Mouse (Mus musculus): ENCODE data around the gene Atf2. TPM values are rescaled to one million over a fixed set of nuclear protein-coding genes. Genes with fewer than 3 reads are reported as not detected.
A peak's percentile ranks its signal among the peaks of the same experiment; 100 is the strongest.
"Not testable (repeated sequence)": the region's sequence is repeated elsewhere in the genome, so short reads cannot be mapped to it uniquely, and the experiment has no call there.

The Atf2 gene
- polyA plus RNA-seq, 1 experiment from 2014 or later = 84.5 TPM

DNA sequence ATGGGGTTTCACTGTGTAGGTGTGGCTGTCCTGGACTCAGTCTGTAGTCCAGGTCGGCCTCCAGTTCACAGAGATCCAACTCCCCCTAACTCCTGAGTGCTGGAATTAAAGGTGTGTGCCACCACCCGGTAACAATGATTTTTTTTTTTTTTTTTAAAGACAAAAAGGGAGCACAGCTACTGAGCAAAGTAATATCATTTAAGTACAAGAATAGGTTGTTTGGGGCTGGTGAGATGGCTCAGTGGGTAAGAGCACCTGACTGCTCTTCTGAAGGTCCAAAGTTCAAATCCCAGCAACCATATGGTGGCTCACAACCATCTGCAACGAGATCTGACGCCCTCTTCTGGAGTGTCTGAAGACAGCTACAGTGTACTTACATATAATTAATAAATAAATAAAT is 4.5 kb upstream of the Atf2 start:
- not testable (repeated sequence) for DNase-seq (ENCODE audit: low spot score); H3K4me1 ChIP-seq (ENCODE audit: control insufficient read depth, insufficient read depth, low read length); H3K9ac ChIP-seq (ENCODE audit: low read length); H3K9me3 ChIP-seq (ENCODE audit: control insufficient read depth, low read length); H3K36me3 ChIP-seq (ENCODE audit: control insufficient read depth, insufficient read depth, low read length); ATAC-seq (ENCODE audit: insufficient read depth, low FRiP score, low TSS enrichment); H3K4me2 ChIP-seq (ENCODE audit: low read depth); H3K4me3 ChIP-seq (ENCODE audit: low read depth, low read length); H3K27me3 ChIP-seq (ENCODE audit: control insufficient read depth, insufficient read depth, low read length); H3K27ac ChIP-seq (ENCODE audit: low read depth, low read length)
- 60% methylated on average over 4 of the region's 4 CpGs for WGBS

DNA sequence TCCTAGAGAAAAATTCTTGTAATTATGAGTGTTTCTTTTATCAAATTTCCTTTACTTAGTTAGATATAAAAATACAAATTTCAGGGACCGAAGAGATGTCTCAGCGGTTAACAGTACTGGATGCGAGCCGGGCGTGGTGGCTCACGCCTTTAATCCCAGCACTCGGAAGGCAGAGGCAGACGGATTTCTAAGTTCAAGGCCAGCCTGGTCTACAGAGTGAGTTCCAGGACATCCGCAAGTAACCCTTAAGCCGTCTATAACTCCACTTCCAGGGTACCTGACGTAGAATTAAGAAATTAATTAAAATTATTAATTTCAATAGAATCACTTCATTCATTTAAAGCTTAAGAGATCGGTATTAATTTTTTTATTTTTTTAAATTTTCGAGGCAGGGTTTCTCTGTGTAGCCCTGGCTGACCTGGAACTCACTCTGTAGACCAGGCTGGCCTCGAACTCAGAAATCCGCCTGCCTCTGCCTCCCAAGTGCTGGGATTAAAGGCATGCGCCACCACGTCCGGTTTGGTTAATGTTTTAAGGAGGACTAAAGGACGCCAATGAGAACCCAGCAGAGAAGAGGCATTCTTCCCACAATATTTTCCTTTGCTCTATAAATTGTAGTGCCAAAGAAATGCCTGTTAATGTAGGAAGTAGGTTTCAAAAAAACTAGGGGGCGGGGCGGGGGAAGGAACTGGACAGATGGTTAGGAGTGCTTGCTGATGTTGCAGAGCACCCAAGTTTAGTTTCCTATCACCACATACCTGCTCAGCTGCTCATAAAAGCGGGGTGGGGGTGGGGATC is 1.2 kb upstream of the Atf2 start:
- Histone ChIP-seq H3K9me3 (ENCODE audit: control insufficient read depth, low read length) (no peaks in the 10 kb centered on the region), H3K27ac (ENCODE audit: low read depth, low read length) (0 out of 2 replicates have a peak overlapping the region, but pooled peaks have one; percentile 55), H3K4me1 (ENCODE audit: control insufficient read depth, insufficient read depth, low read length) (no peaks in the 10 kb centered on the region), H3K9ac (ENCODE audit: low read length) (peak overlapping the region; percentile 74), H3K4me2 (ENCODE audit: low read depth) (peak overlapping the region; percentile 49), H3K27me3 (ENCODE audit: control insufficient read depth, insufficient read depth, low read length) (no peaks in the 10 kb centered on the region), H3K4me3 (ENCODE audit: low read depth, low read length) (peak overlapping the region; percentile 54), H3K36me3 (ENCODE audit: control insufficient read depth, insufficient read depth, low read length) (no peaks in the 10 kb centered on the region)
- no peak for DNase-seq (ENCODE audit: low spot score)
- WGBS = 66% methylated on average over 22 of the region's 22 CpGs
- no peak for ATAC-seq (ENCODE audit: insufficient read depth, low FRiP score, low TSS enrichment)

DNA sequence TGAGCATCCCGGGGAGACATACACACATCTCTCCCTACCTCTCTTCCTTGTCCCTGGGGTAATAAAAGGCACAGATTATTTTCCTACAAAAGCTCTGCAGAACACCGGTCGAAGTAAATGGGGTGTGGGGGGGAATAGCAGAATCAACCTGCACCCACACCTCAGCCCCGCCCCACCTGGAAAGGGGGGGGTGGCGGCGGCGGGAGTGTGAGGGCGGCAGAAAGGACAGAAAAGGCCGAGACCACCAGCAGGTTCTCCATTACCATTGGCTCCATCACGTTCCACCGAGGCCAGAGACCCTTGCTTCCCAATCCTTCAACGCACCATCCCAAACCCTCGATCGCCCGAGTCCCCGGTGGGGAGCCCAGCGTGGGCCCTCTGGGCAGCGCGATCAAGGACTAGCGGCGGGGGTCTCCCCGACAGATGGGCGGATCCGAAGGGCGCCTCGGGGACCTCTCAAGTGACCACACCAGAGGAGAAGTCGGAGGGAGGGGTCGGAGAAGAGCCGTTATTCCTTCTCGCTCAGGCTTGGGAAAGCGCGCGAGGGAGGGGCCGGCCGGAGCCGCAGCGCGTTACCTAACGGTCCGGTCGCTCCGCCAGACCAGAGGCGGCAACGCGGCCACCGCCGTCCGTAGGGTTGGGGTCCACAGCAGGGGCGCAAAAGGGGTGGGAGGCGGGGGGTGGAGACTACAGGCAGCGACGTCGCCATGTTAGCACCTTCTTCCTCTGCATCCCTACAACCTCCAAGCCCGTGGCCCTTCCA is 557 bp downstream of the Atf2 start:
- peak overlapping the region; percentile 83 for H3K27ac ChIP-seq (ENCODE audit: low read depth, low read length)
- peak overlapping the region; percentile 86 for H3K9ac ChIP-seq (ENCODE audit: low read length)
- DNase-seq (ENCODE audit: low spot score) (no peak), ATAC-seq (ENCODE audit: insufficient read depth, low FRiP score, low TSS enrichment) (peak; percentile 64)
- peak overlapping the region; percentile 92 for H3K4me3 ChIP-seq (ENCODE audit: low read depth, low read length)
- no peaks in the 10 kb centered on the region for H3K9me3 ChIP-seq (ENCODE audit: control insufficient read depth, low read length)
- H3K4me1 ChIP-seq (ENCODE audit: control insufficient read depth, insufficient read depth, low read length) = no peaks in the 10 kb centered on the region
- H3K36me3 ChIP-seq (ENCODE audit: control insufficient read depth, insufficient read depth, low read length) = no peaks in the 10 kb centered on the region
- H3K27me3 ChIP-seq (ENCODE audit: control insufficient read depth, insufficient read depth, low read length) = no peaks in the 10 kb centered on the region
- WGBS = under 1% methylated on average over 46 of the region's 54 CpGs
- H3K4me2 ChIP-seq (ENCODE audit: low read depth) = peak overlapping the region; percentile 66

DNA sequence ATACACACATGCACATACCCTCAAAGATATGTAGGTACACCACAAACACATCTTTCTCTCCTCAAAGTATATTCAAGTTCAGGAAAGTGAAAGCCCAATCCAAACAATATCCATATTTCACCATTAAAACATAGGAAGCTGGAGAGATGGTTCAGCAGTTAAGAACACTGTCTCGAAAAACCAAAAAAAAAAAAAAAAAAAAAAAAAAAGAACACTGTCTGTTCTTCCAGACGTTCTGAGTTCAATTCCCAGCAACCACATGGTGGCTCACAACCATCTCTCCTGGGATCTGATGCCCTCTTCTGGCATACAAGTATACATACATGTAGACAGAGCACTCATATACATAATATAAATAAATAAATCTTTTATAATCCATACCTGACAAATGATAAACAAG is 6.4 kb downstream of the Atf2 start:
- DNase-seq (ENCODE audit: low spot score) (no peak), ATAC-seq (ENCODE audit: insufficient read depth, low FRiP score, low TSS enrichment) (no peak)
- no peak overlapping the region for H3K9ac ChIP-seq (ENCODE audit: low read length)
- H3K27ac ChIP-seq (ENCODE audit: low read depth, low read length) = no peak overlapping the region
- no peak overlapping the region for H3K4me2 ChIP-seq (ENCODE audit: low read depth)
- no peaks in the 10 kb centered on the region for H3K9me3 ChIP-seq (ENCODE audit: control insufficient read depth, low read length)
- 86% methylated on average over 2 of the region's 2 CpGs for WGBS
- no peak overlapping the region for H3K4me3 ChIP-seq (ENCODE audit: low read depth, low read length)
- H3K36me3 ChIP-seq (ENCODE audit: control insufficient read depth, insufficient read depth, low read length) = no peaks in the 10 kb centered on the region
- no peaks in the 10 kb centered on the region for H3K4me1 ChIP-seq (ENCODE audit: control insufficient read depth, insufficient read depth, low read length)
- no peaks in the 10 kb centered on the region for H3K27me3 ChIP-seq (ENCODE audit: control insufficient read depth, insufficient read depth, low read length)

DNA sequence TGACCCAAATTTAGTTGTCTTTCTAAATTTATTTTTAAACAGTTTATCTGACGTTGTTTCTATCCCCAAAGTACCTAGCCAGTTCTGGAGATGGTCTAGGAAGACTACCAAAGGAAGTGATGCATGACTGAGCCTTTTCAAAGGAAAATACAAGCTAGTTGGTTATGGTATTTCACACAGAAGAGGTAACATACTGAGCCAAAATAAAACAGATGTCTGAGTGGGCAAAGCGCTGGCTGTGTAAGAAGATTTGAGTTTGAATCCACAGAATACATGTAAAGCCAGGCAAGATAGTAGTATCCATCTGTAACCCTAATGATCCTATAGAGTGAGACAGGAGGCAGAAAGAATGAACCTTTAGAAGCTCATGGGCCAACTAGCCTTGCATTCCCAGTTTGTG is 14.5 kb downstream of the Atf2 start:
- 95% methylated on average over 2 of the region's 2 CpGs for whole genome bisulfite sequencing
- DNase-seq (ENCODE audit: low spot score) (no peak), ATAC-seq (ENCODE audit: insufficient read depth, low FRiP score, low TSS enrichment) (no peak)

DNA sequence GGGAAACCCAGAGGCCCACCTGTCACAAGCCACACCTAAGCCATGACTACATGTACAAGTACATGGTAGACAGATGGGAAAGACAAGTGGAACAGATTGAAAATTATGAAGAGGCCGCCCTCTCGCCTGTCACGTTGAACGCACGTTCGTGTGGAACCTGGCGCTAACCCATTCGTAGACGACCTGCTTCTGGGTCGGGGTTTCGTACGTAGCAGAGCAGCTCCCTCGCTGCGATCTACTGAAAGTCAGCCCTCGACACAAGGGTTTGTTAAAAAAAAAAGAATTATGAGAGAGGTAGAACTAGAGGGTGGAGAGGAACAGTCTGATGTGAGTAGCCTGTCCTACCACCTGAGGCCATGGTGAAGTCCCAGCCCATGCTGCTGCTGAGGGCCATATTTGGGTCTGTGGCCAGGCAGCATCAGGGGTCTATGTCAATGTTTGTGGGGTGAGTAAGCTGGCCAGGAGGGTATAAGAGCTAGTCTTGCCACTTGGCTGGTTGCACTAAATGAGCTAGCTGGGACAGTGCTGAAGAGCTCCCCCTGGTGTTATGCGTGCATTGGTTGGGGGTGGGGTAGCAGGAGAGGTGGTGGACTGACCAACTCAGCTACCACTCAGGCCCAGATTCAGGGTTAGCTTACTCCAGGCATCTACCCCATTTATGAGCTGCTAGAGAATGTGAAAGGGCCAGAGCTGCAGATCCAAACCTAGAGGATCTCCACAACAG is 24.5 kb downstream of the Atf2 start:
- H3K9ac ChIP-seq (ENCODE audit: low read length) = no peak overlapping the region
- ATAC-seq (ENCODE audit: insufficient read depth, low FRiP score, low TSS enrichment) (no peak), DNase-seq (ENCODE audit: low spot score) (peak; percentile 13)
- H3K9me3 ChIP-seq (ENCODE audit: control insufficient read depth, low read length) = no peaks in the 10 kb centered on the region
- no peaks in the 10 kb centered on the region for H3K27me3 ChIP-seq (ENCODE audit: control insufficient read depth, insufficient read depth, low read length)
- H3K36me3 ChIP-seq (ENCODE audit: control insufficient read depth, insufficient read depth, low read length) = no peaks in the 10 kb centered on the region
- no peaks in the 10 kb centered on the region for H3K4me1 ChIP-seq (ENCODE audit: control insufficient read depth, insufficient read depth, low read length)
- H3K4me3 ChIP-seq (ENCODE audit: low read depth, low read length) = no peak overlapping the region
- WGBS = 78% methylated on average over 16 of the region's 16 CpGs
- H3K4me2 ChIP-seq (ENCODE audit: low read depth) = no peak overlapping the region
- no peak overlapping the region for H3K27ac ChIP-seq (ENCODE audit: low read depth, low read length)

More for the DNA sequence above, 14.5 kb downstream of the Atf2 start:
- Histone ChIP-seq H3K27me3 (ENCODE audit: control insufficient read depth, insufficient read depth, low read length) (no peaks in the 10 kb centered on the region), H3K4me2 (ENCODE audit: low read depth) (no peak overlapping the region), H3K4me1 (ENCODE audit: control insufficient read depth, insufficient read depth, low read length) (no peaks in the 10 kb centered on the region), H3K27ac (ENCODE audit: low read depth, low read length) (no peak overlapping the region), H3K4me3 (ENCODE audit: low read depth, low read length) (no peak overlapping the region), H3K36me3 (ENCODE audit: control insufficient read depth, insufficient read depth, low read length) (no peaks in the 10 kb centered on the region), H3K9me3 (ENCODE audit: control insufficient read depth, low read length) (no peaks in the 10 kb centered on the region), H3K9ac (ENCODE audit: low read length) (no peak overlapping the region)

DNA sequence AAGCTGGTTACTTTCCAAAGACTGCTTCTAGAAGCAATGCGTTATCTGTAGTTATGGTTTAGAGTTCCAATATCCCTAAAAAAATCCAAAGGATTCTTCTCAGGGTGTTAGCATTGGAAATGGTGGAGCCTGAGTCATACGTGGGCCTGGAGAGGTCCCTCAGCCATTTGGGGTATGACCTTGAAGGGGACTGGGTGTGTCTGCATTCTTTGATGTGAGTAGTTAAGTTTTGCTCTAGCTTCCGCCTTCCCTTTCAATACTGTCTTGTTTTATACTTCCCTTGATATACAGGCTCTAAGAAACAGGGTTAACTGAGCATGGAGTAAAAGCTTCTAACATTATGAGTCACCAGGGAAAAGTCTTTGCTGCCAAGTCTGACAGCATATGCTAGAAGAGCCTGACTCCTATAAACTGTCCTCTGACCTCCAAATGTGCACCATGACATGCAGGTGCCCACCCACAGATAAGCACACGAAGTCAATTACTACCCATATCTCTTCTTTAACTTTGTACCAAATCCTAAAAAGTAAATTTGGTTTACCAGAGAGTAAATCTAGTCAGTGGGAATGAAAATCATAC is 32.3 kb downstream of the Atf2 start:
- Histone ChIP-seq H3K9me3 (ENCODE audit: control insufficient read depth, low read length) (no peaks in the 10 kb centered on the region), H3K27me3 (ENCODE audit: control insufficient read depth, insufficient read depth, low read length) (no peaks in the 10 kb centered on the region), H3K4me2 (ENCODE audit: low read depth) (no peak overlapping the region), H3K9ac (ENCODE audit: low read length) (no peak overlapping the region), H3K27ac (ENCODE audit: low read depth, low read length) (no peak overlapping the region), H3K36me3 (ENCODE audit: control insufficient read depth, insufficient read depth, low read length) (no peaks in the 10 kb centered on the region), H3K4me1 (ENCODE audit: control insufficient read depth, insufficient read depth, low read length) (no peaks in the 10 kb centered on the region), H3K4me3 (ENCODE audit: low read depth, low read length) (no peak overlapping the region)
- WGBS = 84% methylated on average over 4 of the region's 4 CpGs
- ATAC-seq (ENCODE audit: insufficient read depth, low FRiP score, low TSS enrichment) (no peak), DNase-seq (ENCODE audit: low spot score) (no peak)

DNA sequence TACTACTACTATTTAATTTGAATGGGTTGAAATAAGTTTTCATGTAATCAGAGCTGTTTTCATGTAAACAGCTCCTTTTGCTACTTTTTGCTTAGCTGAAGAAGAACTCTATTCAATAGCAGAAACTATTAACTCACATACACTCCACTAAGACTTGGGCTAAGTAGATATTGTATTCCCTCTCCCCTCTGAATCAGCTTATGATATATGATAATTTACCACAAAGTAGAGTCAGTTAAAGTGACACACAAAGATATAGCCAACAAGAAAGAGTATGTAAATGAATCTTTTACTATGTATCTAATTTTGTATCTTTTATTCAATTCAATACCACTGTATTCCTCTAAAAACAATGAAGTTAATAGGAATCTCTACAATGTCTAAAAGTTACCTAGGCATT is 35.1 kb downstream of the Atf2 start:
- no peak for ATAC-seq (ENCODE audit: insufficient read depth, low FRiP score, low TSS enrichment)
- H3K27me3 ChIP-seq (ENCODE audit: control insufficient read depth, insufficient read depth, low read length) = no peaks in the 10 kb centered on the region
- H3K4me2 ChIP-seq (ENCODE audit: low read depth) = no peak overlapping the region

More for the DNA sequence above, 35.1 kb downstream of the Atf2 start:
- H3K36me3 ChIP-seq (ENCODE audit: control insufficient read depth, insufficient read depth, low read length) = no peaks in the 10 kb centered on the region
- no peak overlapping the region for H3K9ac ChIP-seq (ENCODE audit: low read length)
- H3K4me3 ChIP-seq (ENCODE audit: low read depth, low read length) = no peak overlapping the region
- no peak for DNase-seq (ENCODE audit: low spot score)
- H3K27ac ChIP-seq (ENCODE audit: low read depth, low read length) = no peak overlapping the region
- H3K9me3 ChIP-seq (ENCODE audit: control insufficient read depth, low read length) = no peaks in the 10 kb centered on the region
- H3K4me1 ChIP-seq (ENCODE audit: control insufficient read depth, insufficient read depth, low read length) = no peaks in the 10 kb centered on the region
